Mouse (Mus musculus) gastrocnemius, adult 2 months (tissue): ENCODE measurements around the gene Arhgef19. TPM values are rescaled to one million over a fixed set of nuclear protein-coding genes. Genes with fewer than 3 reads are reported as not detected.

Experiments
- DNase-seq: peaks from one replicate; pipeline ENCODE4 v3.0.0; 2022
- H3K27ac ChIP-seq: fragments of 200-600 bp; 2 replicates; pipeline ENCODE4 v1.8.1; 2022; ENCODE audit warnings: mild to moderate bottlenecking
- H3K4me3 ChIP-seq: fragments of 200-600 bp; 2 replicates; pipeline ENCODE4 v1.8.1; 2022; ENCODE audit warnings: mild to moderate bottlenecking, moderate library complexity
- CTCF ChIP-seq: fragments of 200-600 bp; IDR thresholded peaks from 2 replicates; pipeline ENCODE4 v1.8.1; 2022; ENCODE audit warnings: antibody characterized with exemption, mild to moderate bottlenecking, moderate library complexity
- intact Hi-C: fragments of 180-260 bp; cut with DNase I; formaldehyde crosslinking; loops from one replicate; pipeline ENCODE4 v1.15.1; 2025
- total RNA-seq, 2 experiments: library from RNA; stranded (reverse); gene quantifications; 2 replicates each; pipeline ENCODE4 v1.2.3; 2021

The Arhgef19 gene
- total RNA-seq, 2 experiments from 2014 or later: 0.31 to 0.33 TPM

GRCm38 (mm10) chr4:141213770-141214336, 25.4 kb upstream of the Arhgef19 start, which contains the start of gene Rsg1:
Gene Rsg1 (plus strand): TSS chr4:141213956.
- intact Hi-C loops: loop anchor here (5.0 kb wide), 1 partner anchor 67 kb away; the partner anchor contains the start of gene Fbxo42
- H3K27ac ChIP-seq: peak within 1 kb of the TSS; percentile 77

DNA sequence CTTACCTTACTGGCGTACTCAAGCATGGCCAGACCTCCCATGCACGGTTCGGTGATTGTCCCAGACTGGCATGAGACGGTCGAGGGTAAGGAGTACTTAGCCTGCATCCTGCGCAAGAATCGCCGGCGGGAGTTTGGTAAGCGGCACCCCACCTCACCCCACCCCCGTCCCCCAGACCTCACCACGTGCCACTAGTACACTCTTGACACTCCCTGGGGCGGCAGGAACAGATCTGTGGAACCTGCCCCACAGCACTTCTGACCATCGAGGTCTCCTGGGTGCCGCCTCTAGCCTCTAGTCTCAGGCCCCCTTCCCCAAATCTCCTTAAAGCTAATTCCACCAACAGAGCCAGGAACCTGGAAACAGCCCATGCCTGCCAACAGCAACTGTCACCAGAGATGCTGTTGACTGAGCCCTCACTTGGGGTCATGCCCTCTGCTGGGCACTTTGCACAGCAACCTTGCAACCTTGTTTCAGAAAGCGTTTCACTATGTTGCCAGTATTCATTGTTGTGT, 24.9 kb upstream of the Arhgef19 start:
- intact Hi-C loops: loop anchor here (5.0 kb wide), 1 partner anchor 67 kb away; the partner anchor contains the start of gene Fbxo42
- H3K27ac ChIP-seq: peak overlapping the region; percentile 77
- peak overlapping the region; percentile 81 for H3K4me3 ChIP-seq
- DNase-seq: peak; percentile 42
- TF ChIP-seq CTCF: peak; percentile 44

More at GRCm38 (mm10) chr4:141213770-141214336, 25.4 kb upstream of the Arhgef19 start, which contains the start of gene Rsg1:
- peak; percentile 95 for DNase-seq
- peak within 1 kb of the TSS; percentile 81 for H3K4me3 ChIP-seq
- 0 out of 2 replicates have a peak, but pooled peaks have one; percentile 1 for TF ChIP-seq CTCF

- peak; percentile 44 for DNase-seq
- TF ChIP-seq CTCF: no peak
- Histone ChIP-seq H3K4me3 (no peak overlapping the region), H3K27ac (no peak overlapping the region)
- intact Hi-C loops: no loop called here
Observed at GRCm38 (mm10) chr4:141219583-141220213, 19.6 kb upstream of the Arhgef19 start.

GRCm38 (mm10) chr4:141221848-141222247, 17.5 kb upstream of the Arhgef19 start:
- H3K4me3 ChIP-seq: no peak overlapping the region
- intact Hi-C loops: no loop called here
- no peak for DNase-seq
- H3K27ac ChIP-seq: no peak overlapping the region
- peak; percentile 11; the same call in 1 of the 2 replicates for TF ChIP-seq CTCF

DNA sequence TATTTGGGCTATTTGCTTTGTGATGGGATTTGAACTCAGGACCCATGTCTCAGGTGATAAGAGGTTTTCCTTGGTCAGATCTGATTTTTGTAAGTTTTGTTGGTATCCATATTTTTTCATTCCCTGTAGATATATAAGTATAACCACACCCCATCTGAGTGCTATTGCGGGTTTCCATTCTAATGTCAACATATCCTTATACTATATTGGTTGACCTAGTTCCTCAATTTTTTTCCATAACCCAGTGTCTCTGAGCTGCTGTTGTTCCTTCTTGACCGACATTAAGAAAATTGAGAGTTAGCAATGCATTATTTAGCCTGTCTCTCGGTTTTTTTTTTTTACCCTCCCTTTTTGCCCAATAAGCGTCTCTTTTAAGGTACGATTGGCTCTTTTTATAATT, 16.5 kb upstream of the Arhgef19 start:
- intact Hi-C loops: no loop called here
- no peak for DNase-seq
- no peak for TF ChIP-seq CTCF
- no peak overlapping the region for H3K27ac ChIP-seq
- no peak overlapping the region for H3K4me3 ChIP-seq

DNA sequence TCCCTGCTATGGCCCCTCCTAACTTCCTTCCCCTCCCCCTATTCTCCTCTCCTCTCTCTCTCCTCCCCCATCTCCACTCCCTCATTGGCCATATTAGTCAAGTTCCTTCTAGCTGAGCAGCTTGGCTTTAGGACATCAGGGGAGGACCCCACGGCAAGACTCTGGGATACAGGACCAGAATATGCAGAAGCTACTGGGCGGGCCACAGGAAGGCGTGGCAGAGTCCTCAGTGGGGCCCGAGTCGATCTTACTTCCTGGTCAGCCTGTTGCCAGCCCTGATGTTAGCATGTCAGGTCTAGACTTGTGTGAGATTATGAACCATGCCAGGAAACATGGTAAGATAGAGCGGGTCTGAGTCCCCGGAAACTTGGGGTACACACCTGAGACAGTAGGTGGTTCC, 10.6 kb upstream of the Arhgef19 start:
- intact Hi-C loops: no loop called here
- TF ChIP-seq CTCF: no peak
- no peak for DNase-seq
- no peak overlapping the region for H3K27ac ChIP-seq
- no peak overlapping the region for H3K4me3 ChIP-seq

DNA sequence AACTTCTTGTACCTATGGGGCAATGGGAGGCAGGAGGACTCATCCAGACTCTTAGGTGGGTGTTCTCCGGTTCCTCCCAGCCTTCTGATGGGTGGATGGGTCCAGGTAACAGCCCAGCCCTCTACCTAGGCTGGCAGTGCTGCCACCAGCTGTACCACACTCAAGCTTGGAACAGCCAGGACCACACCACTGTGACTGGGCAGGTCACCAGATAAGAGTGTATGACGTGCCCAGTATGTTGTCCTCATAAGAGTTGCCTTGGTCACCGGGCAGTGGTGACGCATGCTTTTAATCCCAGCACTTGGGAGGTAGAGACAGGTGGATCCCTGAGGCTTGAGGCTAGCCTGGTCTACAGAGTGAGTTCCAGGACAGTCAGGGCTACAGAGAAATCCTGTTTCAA, 6.1 kb upstream of the Arhgef19 start:
- no peak for DNase-seq
- intact Hi-C loops: no loop called here
- Histone ChIP-seq H3K4me3 (no peak overlapping the region), H3K27ac (no peak overlapping the region)
- TF ChIP-seq CTCF: no peak

DNA sequence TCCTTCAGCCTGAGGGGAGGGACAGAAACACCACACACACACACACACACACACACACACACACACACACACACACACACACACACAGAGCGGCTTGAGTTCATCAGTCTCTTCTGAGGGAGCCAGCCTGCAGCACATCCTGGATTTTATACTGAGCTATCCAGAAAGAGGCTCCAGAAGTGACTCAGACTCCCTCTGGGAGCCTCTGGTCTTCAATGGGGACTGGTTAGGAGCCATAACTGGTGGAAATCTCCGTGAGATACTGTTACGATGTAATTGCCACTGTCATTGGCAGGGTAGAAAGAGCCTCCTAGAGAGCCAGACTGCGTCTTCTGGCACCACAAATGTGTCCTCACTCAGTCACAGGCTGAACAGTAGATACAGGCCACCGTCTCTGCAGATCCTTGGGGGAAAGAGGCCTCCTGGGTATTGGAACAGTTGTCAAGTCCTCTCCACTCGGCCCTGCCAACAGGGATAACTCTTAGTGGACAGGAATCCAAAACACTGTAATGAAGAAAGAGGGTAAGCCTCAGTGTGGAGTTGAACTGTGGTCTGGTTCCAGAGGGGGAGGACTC, 3.7 kb upstream of the Arhgef19 start:
- intact Hi-C loops: loop anchor here (1.0 kb wide), 1 partner anchor 29 kb away; no protein-coding TSS in a partner anchor

DNA sequence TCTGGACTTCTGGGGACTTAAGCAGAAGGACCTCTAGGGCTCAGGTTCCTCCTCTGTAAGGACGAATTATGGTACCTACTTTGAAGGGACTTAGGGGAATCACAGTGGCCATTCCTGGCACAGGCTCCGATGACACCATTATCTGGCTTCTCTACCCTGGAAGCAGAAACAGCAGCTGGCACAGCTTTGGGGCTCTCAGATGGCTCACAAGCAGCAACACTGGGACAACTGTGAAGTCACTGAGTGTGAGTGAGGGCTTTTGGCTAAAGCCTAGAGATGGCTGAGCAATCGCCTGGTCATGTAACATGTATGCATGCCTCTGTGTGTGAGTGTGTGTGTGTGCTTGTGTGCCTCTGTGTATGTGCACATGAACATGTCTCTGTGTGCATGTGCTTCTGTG, 2.4 kb upstream of the Arhgef19 start:
- intact Hi-C loops: loop anchor here (1.0 kb wide), 1 partner anchor 31 kb away; no protein-coding TSS in a partner anchor

More for the DNA sequence above, 3.7 kb upstream of the Arhgef19 start:
- no peak for TF ChIP-seq CTCF
- Histone ChIP-seq H3K27ac (no peak overlapping the region), H3K4me3 (no peak overlapping the region)
- DNase-seq: no peak

DNA sequence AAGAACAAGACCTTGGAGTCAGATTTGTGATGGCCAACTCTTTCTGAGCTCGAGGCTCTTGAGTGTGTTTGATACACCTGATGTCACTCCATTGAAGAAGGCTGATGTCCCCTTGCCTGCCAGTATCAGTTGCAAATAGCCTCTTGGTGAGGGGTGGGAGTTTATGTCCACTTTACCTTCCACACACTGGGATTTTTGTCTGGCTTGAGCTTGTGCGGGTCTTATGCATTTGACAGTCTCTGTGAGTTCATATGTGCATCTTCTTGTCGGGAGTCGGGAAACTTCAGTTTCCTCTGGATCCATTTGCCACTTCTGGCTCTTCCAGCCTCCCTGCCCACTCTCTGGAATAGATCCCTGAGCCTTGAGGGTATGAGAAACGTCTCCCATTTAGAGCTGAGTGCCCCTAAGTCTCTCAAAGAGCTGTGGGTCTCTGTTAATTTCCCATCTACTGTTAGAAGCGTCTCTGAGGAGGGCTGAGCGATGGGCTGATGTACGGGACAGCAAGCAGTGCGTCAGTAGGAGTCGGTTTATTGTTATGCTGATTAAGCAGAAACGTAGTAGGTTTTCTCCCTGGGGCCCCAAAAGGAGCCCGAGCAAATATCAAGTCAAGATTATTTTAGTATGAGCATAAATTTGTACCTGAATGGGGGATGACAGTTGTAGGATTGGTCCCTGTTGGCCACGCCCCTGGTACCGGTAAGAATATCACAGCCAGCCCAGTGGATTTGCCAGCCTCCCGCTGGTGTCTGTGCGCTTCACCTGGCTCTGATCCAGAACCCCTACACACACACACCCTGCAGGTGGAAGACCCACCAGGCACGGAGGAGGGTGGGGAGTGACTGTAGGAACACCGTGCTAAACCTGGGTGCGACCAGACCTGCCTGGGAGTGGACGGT, 559 bp upstream of the Arhgef19 start:
- intact Hi-C loops: no loop called here
- DNase-seq: no peak
- no peak for TF ChIP-seq CTCF
- peak overlapping the region; percentile 70 for H3K27ac ChIP-seq
- peak overlapping the region; percentile 71 for H3K4me3 ChIP-seq

More for the DNA sequence above, 2.4 kb upstream of the Arhgef19 start:
- Histone ChIP-seq H3K4me3 (no peak overlapping the region), H3K27ac (no peak overlapping the region)
- peak; percentile 24 for DNase-seq
- TF ChIP-seq CTCF: no peak

GRCm38 (mm10) chr4:141240617-141241016, 1.3 kb downstream of the Arhgef19 start:
- TF ChIP-seq CTCF: no peak
- intact Hi-C loops: no loop called here
- DNase-seq: no peak
- Histone ChIP-seq H3K4me3 (no peak overlapping the region), H3K27ac (no peak overlapping the region)

GRCm38 (mm10) chr4:141241861-141242260, 2.6 kb downstream of the Arhgef19 start:
- DNase-seq: no peak
- intact Hi-C loops: no loop called here
- H3K4me3 ChIP-seq: no peak overlapping the region
- no peak for TF ChIP-seq CTCF
- no peak overlapping the region for H3K27ac ChIP-seq
